Mouse (Mus musculus) MEL (cell line): Measurements from ENCODE around the gene Dab2.

ENCODE experiments used
- CTCF ChIP-seq, 3 experiments: IDR thresholded peaks in 2 of 3; conservative IDR thresholded peaks in 1 of 3; 2 replicates each; pipeline ENCODE4 v1.5.1; 2011 to 2012; ENCODE audit warnings: low read length in 3 of 3, low read depth in 2 of 3, mild to moderate bottlenecking in 2 of 3, improper control_type of control experiment in 1 of 3, inconsistent platforms in 1 of 3, mixed read lengths in 1 of 3, moderate library complexity in 1 of 3; ENCODE audit not compliant: control insufficient read depth in 1 of 3, insufficient read depth in 1 of 3, poor library complexity in 1 of 3, severe bottlenecking in 1 of 3
- E2F4 ChIP-seq: IDR thresholded peaks from 2 replicates; pipeline ENCODE4 v1.6.1; 2011; ENCODE audit warnings: low read depth, low read length, improper control_type of control experiment, borderline replicate concordance
- GABPA ChIP-seq: IDR thresholded peaks from 2 replicates; pipeline ENCODE4 v1.6.1; 2012; ENCODE audit warnings: low read depth, mild to moderate bottlenecking, inconsistent platforms, low read length, improper control_type of control experiment, moderate library complexity
- MAFK ChIP-seq: IDR thresholded peaks from 2 replicates; pipeline ENCODE4 v1.6.1; 2011; ENCODE audit warnings: low read depth, mild to moderate bottlenecking, low read length, improper control_type of control experiment, borderline replicate concordance
- NRF1 ChIP-seq: IDR thresholded peaks from 2 replicates; pipeline ENCODE4 v1.6.1; 2014; ENCODE audit warnings: low read depth, mild to moderate bottlenecking, inconsistent platforms, low read length, improper control_type of control experiment, moderate library complexity; ENCODE audit not compliant: poor library complexity, insufficient read depth, severe bottlenecking
- POLR2A ChIP-seq, 2 experiments: IDR thresholded peaks; 2 replicates each; pipeline ENCODE4 v1.6.1; 2011 to 2012; ENCODE audit warnings: low read length in 2 of 2, mild to moderate bottlenecking in 2 of 2, control low read depth in 1 of 2, improper control_type of control experiment in 1 of 2, low read depth in 1 of 2, moderate library complexity in 1 of 2; ENCODE audit not compliant: control insufficient read depth in 1 of 2, insufficient read depth in 1 of 2, poor library complexity in 1 of 2
- POLR2AphosphoS2 ChIP-seq: IDR thresholded peaks from 2 replicates; pipeline ENCODE4 v1.6.1; 2011; ENCODE audit warnings: low read length, improper control_type of control experiment
- RAD21 ChIP-seq: IDR thresholded peaks from 2 replicates; pipeline ENCODE4 v1.6.1; 2011; ENCODE audit warnings: mild to moderate bottlenecking, low read depth, low read length, improper control_type of control experiment
- UBTF ChIP-seq: IDR thresholded peaks from 2 replicates; pipeline ENCODE4 v1.6.1; 2012; ENCODE audit warnings: low read depth, mild to moderate bottlenecking, inconsistent platforms, low read length, improper control_type of control experiment, moderate library complexity, borderline replicate concordance; ENCODE audit not compliant: insufficient read depth

DNA sequence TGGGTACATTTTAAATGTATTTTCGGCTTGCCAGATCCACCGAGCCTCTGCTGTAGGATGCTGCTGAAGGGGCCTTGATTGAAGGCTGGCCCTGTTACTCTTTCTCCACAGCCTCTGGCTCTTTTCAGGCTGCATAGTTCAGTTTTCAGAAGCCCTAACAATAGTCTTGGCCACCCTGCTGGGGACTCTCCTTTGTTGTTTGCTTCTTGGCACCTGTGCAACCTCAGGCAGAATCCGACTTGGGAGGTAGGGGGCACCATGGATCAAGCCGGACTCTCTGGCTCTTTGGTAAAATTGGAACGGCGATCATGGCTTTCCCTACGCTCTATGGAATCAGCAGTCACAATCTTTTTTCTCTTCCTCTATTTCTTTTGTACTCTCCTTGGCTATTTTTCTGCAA, 132.2 kb downstream of the Dab2 start:
- TF ChIP-seq POLR2A (IDR thresholded peaks at IDR 0.05; ENCODE audit: control insufficient read depth in 1 of 2, insufficient read depth in 1 of 2, low read depth in 1 of 2, low read length in 2 of 2, poor library complexity in 1 of 2), result no peak
- TF ChIP-seq POLR2AphosphoS2, result no peak
- TF ChIP-seq CTCF (IDR thresholded peaks at IDR 0.05 in 2 of 3, conservative IDR thresholded peaks at IDR 0.05 in 1 of 3; ENCODE audit: control insufficient read depth in 1 of 3, insufficient read depth in 1 of 3, low read depth in 2 of 3, low read length in 3 of 3, poor library complexity in 1 of 3, severe bottlenecking in 1 of 3), result no peak
- TF ChIP-seq RAD21, result no peak
- no peak for TF ChIP-seq E2F4
- TF ChIP-seq NRF1, result no peak
- no peak for TF ChIP-seq MAFK
- TF ChIP-seq GABPA, result no peak
- TF ChIP-seq UBTF, result no peak
